Mouse (Mus musculus) erythroblast, adult 5-6 weeks (primary cell): ENCODE results near the gene Fgf3. TPM values are rescaled to one million over a fixed set of nuclear protein-coding genes. Genes with fewer than 3 reads are reported as not detected.
"Not testable (repeated sequence)": the region's sequence is repeated elsewhere in the genome, so short reads cannot be mapped to it uniquely, and the experiment has no call there.

ENCODE experiments used
- ATAC-seq: replicated peaks from 2 replicates; pipeline ENCODE4 v1.8.0; 2016; ENCODE audit warnings: moderate number of reproducible peaks, mild to moderate bottlenecking, moderate TSS enrichment, inconsistent platforms; ENCODE audit not compliant: poor library complexity, low FRiP score, severe bottlenecking
- total RNA-seq, 2 experiments: library from RNA; stranded (forward) in 1 of 2; stranded (reverse) in 1 of 2; fragments of 150-400 nt in 1 of 2; fragments of 200-764, 138-1000 nt in 1 of 2; gene quantifications; 2 replicates each; pipeline versions ENCODE4 v1.2.3 to v1.2.4; 2015 to 2017; ENCODE audit warnings: low replicate concordance in 2 of 2

The Fgf3 gene
- total RNA-seq, 2 experiments from 2014 or later, result 1.0 to 2.3 TPM

DNA sequence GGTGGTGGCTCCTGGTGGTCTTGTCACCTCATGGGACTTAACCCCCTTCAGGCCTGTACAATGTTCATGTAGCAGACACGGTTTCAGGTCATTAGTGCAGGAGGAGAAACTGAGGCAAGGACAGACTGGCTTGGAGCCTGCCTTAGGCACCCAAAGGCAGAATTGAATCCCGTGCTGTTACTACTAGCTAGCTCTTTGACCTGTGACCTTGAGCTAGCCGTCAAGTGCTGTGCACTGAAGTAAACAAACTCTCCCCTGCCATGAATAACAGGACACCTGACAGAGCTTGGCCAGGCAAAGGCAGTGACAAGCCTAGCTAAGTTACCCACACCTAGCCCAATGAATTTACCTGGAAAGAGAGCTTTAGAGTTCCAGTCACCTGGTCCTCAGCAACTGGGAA lies 17.1 kb downstream of the Fgf3 start:
- no peak for ATAC-seq

DNA sequence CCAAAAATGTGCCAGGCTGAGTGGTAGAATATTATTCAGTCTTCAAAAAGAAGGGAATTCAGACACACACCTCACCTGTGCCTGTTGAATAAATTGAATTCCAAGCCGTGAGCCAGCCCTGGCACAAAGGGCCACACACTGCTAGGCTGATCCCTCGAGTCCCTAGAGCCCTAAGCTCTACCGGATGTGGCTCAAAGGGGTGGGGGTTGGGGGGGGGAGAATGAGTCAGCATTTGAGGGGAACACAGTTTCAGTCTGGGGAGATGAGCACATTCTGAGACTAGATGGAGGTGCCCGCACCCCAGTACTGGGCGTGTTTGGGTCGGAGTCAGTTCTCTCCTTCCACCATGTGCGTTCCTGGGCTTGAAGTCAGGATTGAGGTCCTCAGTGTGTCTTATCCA lies 19.3 kb downstream of the Fgf3 start:
- ATAC-seq, result no peak

GRCm38 (mm10) chr7:144857826-144858342 lies 20.0 kb downstream of the Fgf3 start:
- no peak for ATAC-seq

- ATAC-seq, result no peak
Measured at GRCm38 (mm10) chr7:144858702-144859101, 20.8 kb downstream of the Fgf3 start.

- no peak for ATAC-seq
Measured at GRCm38 (mm10) chr7:144861056-144861768, 23.3 kb downstream of the Fgf3 start.

- no peak for ATAC-seq
Measured at GRCm38 (mm10) chr7:144861769-144862070, 23.8 kb downstream of the Fgf3 start.

DNA sequence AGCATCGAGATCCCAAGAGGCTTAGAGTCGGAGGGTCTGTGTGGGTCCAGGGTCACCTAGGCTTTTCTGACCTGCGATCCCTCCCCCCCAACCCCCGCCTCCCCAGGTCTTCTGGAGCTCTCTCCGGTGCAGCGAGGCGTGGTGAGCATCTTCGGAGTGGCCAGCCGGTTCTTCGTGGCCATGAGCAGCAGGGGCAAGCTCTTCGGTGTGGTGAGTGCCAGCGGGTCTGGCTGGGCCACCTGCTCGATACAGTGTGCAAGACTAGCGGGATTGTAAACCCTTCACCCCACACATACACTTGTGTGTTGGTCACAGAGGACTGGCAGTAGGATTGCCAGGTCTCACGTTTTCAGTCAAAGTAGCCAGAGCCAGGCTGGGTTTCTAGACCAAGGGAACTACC lies 24.2 kb downstream of the Fgf3 start:
- no peak for ATAC-seq

- no peak for ATAC-seq
Measured at GRCm38 (mm10) chr7:144862712-144863111, 24.8 kb downstream of the Fgf3 start.

GRCm38 (mm10) chr7:144863196-144863595 lies 25.3 kb downstream of the Fgf3 start:
- ATAC-seq, result no peak

DNA sequence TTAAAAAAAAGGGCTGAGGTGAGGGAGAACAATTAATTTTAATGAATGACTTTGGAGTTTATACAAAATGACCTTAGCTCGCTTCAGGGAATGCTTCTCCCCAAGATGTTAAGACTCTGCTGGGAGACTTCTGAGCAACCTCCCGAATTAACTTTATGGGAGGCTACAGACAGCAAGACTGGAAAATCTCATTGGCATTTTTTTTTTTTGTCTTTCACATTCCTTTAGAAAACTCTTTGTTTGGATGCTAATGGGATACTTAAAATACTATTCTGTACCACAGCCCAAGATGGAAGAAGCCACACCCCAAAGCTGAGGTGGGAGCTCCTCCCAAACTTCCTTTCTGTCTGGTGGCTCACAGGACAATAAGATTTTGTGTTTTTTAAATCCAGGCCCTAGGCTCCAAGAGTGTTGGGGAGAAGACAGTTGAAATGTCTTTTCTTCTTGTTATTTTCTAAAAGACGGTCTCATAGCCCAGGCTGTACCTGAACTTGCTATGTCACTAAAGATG lies 26.3 kb downstream of the Fgf3 start:
- no peak for ATAC-seq

GRCm38 (mm10) chr7:144867161-144867560 lies 29.3 kb downstream of the Fgf3 start:
- no peak for ATAC-seq

GRCm38 (mm10) chr7:144867602-144868001 lies 29.7 kb downstream of the Fgf3 start:
- ATAC-seq, result no peak

DNA sequence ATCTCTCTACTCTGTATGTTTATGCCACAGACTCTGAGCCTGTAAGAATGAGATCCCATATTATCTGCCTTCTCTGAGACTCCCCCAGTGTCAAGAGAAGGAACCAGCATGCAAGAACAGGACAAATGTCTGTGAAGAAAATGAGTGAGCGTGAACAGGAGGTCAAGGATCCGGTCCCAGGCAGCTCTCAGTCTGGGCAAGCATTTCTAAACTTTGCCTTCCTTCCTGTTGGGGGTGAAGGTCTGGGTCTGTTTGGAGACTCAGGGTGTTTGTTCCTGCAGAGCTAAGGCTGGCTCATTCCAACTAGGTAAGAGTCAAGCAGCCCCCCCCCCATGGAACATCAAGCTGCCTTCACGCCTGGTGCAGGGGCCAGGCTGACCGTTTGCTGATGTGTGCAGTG lies 34.5 kb downstream of the Fgf3 start:
- ATAC-seq, result no peak

DNA sequence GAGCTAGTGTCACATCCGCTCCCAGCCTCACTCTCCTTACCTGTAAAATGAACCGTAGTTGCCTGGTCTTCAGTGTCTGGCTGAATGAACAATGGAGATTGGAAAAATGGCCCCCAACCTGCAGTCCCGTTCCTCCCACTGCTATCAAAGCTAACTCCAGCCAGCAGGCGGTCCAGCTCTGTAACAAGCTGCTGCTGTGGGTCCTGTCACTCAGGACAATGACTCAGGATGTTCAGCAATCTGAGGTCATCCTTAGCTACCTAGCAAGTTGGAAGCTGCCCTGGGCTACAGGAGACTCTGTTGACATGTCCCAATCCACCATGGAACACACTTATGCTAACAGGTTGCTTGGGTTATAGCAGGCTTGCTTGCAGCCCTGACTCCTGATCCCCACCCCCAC lies 35.3 kb downstream of the Fgf3 start:
- no peak for ATAC-seq

- ATAC-seq, result no peak
Measured at GRCm38 (mm10) chr7:144874226-144874625, 36.3 kb downstream of the Fgf3 start.

GRCm38 (mm10) chr7:144878401-144878800 lies 40.5 kb downstream of the Fgf3 start:
- no peak for ATAC-seq

GRCm38 (mm10) chr7:144883106-144883505 lies 45.2 kb downstream of the Fgf3 start:
- ATAC-seq, result no peak

- ATAC-seq, result no peak
Measured at GRCm38 (mm10) chr7:144887672-144888071, 49.8 kb downstream of the Fgf3 start.

GRCm38 (mm10) chr7:144888564-144889299 lies 50.8 kb downstream of the Fgf3 start:
- no peak for ATAC-seq

- ATAC-seq, result not testable (repeated sequence)
Measured at GRCm38 (mm10) chr7:144890661-144891060, 52.8 kb downstream of the Fgf3 start.

DNA sequence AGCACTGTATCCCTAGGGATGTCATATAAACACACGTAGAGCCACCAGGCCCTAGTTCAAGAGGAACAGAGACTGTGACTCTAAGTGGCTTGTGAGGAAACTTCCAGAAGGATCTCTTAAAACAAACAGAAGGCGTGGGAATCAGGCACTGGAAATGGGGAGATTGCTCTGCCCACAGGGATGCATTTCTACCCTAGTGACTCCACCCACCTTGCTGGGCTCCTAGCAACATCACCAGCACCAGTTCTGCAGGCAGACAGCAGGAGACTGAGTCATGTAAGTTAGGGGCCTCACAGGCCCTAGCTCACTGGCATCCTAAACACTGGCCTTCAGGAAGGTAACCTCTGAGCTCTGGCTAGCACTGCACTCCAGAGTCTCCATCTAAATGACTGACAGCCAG lies 54.0 kb downstream of the Fgf3 start:
- no peak for ATAC-seq
